Mouse (Mus musculus): ENCODE results near the gene Dupd1.

The Dupd1 gene

DNA sequence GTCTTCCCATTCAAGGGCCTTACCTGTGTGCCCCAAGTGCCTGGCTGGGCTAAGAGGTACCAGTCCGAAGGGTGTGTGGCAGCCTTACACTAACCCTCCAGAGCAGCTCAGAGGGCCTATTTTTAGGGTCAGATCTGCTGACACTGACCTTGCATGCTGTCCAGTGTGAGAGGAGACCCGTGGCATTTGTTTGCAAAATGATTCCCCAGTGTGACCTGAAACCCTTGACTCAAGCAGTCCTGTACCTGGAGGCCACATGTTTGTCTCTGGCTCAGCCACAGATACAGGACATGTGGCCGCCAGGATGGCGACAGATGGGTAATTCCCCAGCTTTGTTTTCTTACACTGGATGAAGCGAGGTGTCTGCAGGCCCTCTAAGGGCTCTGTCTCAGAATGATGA, at the start of gene Dupd1:
TSS of gene Dupd1 (minus strand) at position 91 of the 400 bp plus-strand sequence.
- DNase-seq (ENCODE audit: extremely low spot score, low spot score), result no peak

DNA sequence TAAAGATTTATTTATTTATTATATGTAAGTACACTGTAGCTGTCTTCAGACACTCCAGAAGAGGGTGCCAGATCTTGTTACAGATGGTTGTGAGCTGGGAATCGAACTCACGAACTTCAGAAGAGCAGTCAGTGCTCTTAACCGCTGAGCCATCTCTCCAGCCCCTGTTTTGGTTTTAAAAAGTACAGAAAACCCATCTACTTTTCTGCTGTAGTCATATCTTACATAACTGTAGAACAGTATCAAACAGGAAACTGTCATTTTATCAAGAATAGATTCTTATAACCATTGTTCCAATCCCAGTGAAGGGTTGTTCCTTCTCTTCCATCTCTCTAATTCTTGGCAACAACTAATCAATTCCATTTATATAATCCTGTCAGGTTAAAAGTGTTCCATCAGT, 49.4 kb upstream of the Dupd1 start:
- no peak for DNase-seq (ENCODE audit: extremely low spot score, low spot score)

GRCm38 (mm10) chr14:21761560-21761959, 47.2 kb upstream of the Dupd1 start:
- no peak for DNase-seq (ENCODE audit: extremely low spot score, low spot score)

- no peak for DNase-seq (ENCODE audit: extremely low spot score, low spot score)
These were observed 39.0 kb upstream of the Dupd1 start for GRCm38 (mm10) chr14:21753367-21753766.

DNA sequence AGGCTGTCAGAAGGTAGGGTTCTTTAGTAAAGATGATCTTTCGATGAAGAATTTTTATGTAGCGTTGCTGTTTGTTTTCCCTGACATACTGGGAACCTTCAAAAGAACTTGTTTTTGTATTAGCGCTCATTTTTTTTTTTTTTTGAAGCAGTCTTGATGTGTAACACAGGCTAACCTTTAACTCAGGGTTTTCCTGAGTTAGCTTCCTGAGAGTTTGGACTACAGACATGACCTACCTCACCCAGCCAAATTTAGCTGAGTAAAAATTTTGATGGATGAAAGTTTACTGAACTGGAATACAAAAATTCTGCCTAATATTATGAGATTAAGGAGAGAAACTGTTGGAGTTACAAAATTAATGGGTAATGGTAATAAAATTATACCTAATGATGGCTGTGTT, 38.0 kb upstream of the Dupd1 start:
- DNase-seq (ENCODE audit: extremely low spot score, low spot score), result no peak

GRCm38 (mm10) chr14:21750881-21751542, 36.6 kb upstream of the Dupd1 start, which contains the start of gene Dusp13:
Dusp13 (minus strand) TSS chr14:21751181.
- peak; percentile 66 for DNase-seq (ENCODE audit: extremely low spot score, low spot score)

- DNase-seq (ENCODE audit: extremely low spot score, low spot score), result peak; percentile 88
These were observed 35.9 kb upstream of the Dupd1 start, which contains the start of gene Samd8 for GRCm38 (mm10) chr14:21750008-21750880. Samd8 (plus strand) TSS chr14:21750531.

DNA sequence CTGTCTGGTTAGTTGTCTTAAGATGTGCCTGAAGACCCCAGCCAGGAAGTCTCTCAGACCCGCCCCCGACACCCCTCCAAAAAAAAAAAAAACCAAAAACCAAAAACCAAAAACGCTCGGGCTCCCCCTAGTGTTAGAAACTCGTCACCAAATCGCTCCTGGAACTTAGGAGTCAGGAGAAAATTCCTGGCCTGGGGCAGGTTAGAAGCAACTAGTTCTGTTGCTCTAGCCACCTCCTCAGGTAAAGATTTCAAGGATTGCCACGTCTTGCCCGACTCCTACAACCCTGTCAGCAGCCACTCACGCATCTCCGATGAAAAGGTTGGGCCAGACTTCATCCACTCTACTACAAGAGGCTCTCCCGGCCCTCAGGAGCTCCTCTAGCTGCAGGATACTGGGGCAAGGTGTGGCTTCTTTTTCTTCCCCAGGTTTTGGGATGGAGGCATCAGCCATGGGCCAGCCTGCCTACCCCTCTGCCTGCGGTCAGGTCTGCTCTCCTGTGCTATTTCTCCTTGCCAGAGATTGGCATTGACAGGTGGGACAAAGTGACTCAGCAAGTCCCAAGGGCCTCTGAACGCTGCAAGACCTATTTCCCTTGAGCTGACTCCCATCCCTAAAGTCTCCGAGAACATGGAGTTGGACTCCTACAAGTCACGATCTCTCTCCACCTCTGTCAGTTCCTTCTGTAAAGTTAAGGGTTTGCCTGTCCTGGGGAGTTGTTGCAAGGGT, 33.9 kb upstream of the Dupd1 start:
- peak; percentile 35 for DNase-seq (ENCODE audit: extremely low spot score, low spot score)

DNA sequence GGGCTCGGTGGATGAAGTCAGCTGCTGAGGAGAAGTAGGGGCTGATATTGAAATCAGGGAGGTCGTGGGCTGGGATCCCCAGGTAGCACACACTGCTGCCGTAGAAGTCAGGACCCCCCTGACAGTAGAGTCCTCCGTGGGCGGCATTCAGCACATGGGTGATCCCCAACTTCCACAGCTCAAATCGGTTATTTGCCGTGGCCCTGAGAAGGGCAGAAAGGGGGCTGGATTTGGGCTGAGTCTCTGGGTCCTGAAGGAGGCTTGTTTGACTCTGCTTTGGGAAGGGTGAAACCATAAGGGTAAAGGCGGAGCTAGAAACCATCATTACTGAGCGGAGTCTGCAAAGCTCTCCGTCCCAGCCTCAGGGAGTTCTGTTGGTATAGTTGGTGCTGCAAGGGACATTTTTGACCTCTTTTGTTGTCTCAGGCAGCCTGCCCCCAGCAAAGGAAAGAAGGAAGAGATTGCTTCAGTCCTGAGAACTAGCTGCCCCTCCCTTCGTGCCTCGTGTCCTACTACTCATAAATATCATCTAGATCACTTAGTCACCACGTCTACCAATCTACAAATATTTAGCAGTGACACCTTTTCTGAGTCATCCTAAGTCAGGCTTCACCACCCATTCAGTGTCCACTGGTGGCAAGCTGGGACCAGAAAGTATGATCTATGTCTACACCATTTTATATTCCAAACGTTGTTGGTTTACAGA, 33.2 kb upstream of the Dupd1 start:
- DNase-seq (ENCODE audit: extremely low spot score, low spot score), result no peak

DNA sequence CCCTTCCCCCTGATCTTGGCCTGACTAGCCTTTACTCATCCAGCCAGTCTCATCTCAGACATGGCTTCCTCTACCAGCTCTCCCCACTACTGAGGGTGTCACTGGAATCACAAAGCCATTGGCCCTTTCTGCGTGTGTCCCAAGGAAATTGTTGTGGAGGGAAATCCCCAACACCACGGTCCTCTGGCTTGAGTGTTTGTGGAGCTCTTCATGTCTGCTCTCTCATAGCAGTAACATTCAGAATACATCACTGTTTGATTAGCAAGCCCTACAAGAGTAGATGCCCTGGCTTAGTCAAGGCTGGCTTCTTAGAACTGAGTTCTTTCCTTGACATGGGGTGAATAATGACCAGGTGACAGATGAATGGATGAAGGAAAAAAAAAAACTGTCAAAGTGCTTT, 32.5 kb upstream of the Dupd1 start:
- DNase-seq (ENCODE audit: extremely low spot score, low spot score), result no peak

DNA sequence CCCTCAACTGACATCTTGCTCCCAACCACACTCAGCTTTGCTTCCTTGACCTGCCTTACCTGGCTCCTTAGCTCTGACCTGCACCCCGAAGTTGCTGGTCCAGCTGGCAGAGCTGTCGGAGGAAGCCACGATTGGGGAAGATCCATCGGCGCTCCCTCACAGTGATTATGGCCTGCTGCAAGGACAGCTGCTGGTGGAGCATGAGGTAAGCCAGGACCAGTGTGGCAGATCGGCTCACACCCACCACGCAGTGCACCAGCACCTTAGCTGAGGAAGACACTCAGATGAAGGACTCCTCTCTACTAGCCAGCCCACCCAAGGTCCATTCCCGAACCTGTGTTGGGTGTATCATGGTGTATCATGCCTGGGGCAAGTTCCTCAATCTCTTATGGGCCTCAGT, 31.9 kb upstream of the Dupd1 start:
- DNase-seq (ENCODE audit: extremely low spot score, low spot score), result no peak

GRCm38 (mm10) chr14:21745149-21745548, 30.8 kb upstream of the Dupd1 start:
- no peak for DNase-seq (ENCODE audit: extremely low spot score, low spot score)

DNA sequence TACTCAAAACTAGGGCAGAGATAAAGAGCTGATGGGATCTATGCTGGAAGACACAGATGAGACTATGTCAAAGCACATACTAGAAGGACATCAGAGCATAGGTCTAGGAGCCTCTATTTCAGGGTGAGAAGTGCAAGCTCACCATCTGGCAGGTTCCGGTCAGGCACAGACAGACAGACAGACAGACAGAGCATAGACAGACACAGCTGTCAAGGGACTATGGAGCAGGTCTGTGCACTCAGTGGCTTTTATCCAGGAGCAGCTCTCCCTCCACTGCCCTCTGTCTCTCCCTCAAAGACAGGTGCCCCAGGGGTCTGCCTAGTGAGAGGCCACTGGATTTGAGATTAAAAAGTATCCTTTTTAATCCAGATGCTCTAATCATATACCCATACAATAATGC, 29.8 kb upstream of the Dupd1 start:
- no peak for DNase-seq (ENCODE audit: extremely low spot score, low spot score)

DNA sequence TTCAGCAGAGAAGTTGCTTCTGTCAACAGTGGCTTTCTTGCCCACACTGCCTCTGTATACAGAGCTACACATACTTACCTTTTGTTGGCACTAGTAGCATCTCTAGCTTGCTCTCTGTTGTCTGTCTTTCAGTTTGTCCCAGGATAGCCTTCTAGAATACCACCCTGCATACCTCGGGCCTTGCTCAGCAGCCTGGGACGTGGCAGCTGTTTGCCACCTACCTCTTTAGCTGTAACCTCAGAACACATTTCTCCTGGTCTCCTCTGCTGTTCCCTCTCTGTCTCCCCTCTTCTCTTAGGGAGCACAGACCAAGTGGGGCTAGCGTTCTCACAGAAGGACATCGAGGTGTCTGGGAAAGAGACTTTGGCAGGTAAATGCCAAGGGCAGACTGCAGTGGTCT, 28.1 kb upstream of the Dupd1 start:
- DNase-seq (ENCODE audit: extremely low spot score, low spot score), result no peak

DNA sequence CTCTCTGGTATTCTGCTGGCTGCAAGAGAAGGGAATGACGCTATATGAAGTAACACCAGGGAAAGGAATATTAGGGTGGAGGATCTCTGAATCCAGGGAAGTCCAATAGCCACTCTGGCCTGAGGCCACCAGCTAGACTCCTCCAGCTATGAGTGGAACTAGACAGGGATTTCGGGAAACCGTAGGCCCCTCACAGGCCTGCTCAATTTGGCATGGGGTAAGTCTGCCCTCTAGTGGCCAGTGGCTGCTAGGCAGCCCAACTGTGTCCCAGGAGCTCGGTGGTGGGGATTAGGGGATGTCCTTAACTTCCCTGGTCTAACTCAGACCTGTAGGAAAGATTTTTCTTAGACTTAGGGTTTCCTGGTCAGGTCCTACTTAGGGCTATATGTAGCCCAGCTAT, 27.4 kb upstream of the Dupd1 start:
- DNase-seq (ENCODE audit: extremely low spot score, low spot score), result peak; percentile 91

DNA sequence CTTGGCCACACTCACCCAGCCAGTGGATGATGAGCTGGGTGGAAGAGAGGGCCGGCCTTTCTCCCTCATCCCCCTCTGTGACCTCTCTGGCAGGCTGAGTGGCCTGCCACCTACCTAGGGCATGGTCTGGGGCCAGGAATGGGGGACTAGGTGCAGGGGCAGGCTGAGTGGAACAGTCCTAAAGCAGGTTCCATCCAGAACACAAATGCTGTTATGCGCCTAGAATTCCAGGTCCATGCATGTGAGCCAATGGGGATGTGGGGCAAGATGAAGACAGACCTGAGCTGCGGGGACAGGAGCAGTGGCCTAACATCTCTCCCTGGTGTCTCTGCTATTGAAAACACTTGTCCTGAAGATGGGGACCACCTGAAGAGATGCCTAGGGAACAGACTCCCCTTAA, 26.9 kb upstream of the Dupd1 start:
- DNase-seq (ENCODE audit: extremely low spot score, low spot score), result no peak

- no peak for DNase-seq (ENCODE audit: extremely low spot score, low spot score)
These were observed 26.0 kb upstream of the Dupd1 start for GRCm38 (mm10) chr14:21740345-21740744.

DNA sequence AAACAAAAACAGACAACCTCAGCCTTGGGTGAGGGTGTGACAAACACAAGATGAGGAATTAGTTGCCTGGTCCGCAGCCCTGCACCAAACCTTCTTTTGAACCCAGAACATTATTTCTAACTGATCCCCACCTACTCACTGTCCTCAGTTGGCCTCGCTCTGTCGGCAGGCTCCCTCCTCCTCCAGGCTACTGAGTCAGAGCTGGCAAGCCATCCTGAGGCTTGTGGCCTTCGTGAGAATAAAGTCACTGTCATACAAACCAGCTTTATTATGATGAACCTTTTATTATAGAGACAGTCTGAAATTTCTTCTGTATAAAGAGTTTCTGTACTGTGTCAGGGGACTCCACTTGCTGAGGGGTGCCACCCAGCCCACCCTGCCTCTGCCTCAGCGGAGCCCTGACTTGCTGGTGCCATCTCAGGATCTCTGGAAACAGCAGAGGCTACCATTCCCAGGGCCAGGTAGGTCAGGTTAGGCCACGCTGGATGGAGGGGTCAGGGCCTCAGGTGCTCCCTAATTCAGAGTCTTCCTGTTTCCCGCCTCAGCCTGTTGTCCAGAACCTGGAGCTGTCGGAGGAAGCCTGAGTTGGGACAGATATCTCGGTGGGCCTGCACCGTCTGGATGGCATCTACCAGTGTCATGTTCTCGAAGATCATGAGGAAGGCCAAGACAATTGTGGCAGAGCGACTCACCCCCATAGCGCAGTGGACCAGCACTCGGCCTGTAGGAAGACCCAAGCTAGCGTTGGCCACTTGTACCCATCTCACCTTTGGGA, 18.9 kb upstream of the Dupd1 start:
- DNase-seq (ENCODE audit: extremely low spot score, low spot score), result no peak

DNA sequence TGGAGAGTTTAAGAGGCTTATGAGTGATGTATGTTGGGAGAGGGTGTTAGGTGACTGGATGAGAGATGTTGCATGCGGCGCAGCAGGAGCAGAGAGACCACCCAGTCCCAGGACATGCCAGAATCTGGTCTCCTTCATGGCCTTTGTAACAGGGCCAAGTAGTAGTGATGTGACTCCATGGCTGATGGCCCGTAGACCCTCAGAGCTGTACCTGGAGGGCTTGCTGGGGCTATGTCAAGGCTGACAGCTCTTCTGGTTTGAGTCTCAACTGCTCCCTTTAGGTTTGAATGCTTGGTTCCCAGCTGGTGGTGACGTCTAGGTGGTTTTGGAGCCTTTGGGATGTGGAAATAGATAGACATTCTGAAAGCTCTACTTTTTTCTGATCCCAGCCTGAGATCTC, 15.6 kb upstream of the Dupd1 start:
- DNase-seq (ENCODE audit: extremely low spot score, low spot score), result no peak

DNA sequence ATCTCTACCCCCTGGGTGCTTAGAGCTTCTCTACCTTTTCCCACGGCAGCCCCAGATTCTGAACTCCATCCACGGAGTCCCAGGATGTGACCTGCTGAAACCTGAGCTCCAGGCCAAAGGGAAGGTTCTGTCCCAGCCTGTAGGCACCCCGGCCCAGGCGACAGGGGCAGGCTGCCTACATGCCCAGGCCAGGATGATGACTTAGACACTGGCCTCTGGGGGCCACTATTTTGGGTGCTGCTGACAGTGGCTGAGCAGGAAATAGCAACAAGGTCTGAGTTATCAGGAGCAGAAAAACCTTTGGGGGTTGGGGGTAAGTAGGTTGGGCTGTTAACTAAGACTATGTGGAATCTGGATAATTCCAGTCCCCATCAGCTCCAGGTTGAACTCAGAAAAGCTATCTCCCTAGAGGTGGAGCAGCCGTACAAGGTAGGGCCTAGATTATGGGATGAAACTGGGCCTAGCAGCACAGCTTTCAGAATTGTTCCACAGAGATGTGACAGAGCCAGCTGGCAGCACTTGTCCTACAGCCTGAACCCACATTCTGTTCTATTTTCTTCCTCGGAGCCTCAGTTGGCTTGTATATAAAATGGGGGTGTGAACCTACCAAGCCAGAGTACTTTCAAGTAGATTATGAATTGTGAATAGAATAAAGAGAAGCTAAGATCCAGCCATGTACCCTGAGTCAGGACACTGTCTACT, 14.8 kb upstream of the Dupd1 start:
- no peak for DNase-seq (ENCODE audit: extremely low spot score, low spot score)
